Mouse (Mus musculus) urinary bladder, postnatal 14 days (tissue): ENCODE results near the gene Pgm1.

Experiments
- DNase-seq: peaks from one replicate; pipeline ENCODE4 v3.0.0; 2021; ENCODE audit warnings: low spot score

Pgm1 gene

DNA sequence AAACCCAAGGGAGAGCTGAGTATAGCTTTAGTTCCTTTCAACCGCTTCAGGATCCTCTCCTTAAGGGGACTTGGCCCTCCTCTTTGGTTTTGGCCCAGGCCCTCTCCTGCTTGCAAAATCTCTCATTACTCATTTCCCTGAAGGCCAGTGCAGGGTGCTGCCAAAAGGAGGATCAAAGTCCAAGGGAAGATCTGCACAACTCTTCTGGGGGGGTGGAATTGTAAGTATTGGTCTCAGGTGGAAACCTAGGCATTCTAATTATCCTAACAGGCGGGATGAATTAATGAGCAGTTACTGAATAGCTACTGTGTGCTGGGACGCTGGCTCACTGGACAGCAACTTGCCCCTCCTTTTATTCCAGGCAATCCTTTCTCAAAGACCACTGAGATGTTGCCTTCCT is 82.3 kb downstream of the Pgm1 start:
- peak; percentile 55 for DNase-seq

- DNase-seq, result no peak
Measured at GRCm38 (mm10) chr4:100012361-100013035, 83.3 kb downstream of the Pgm1 start.

- no peak for DNase-seq
Measured at GRCm38 (mm10) chr4:100027773-100028172, 98.6 kb downstream of the Pgm1 start.

- peak; percentile 78 for DNase-seq
Measured at GRCm38 (mm10) chr4:100028641-100029040, 99.4 kb downstream of the Pgm1 start.

- DNase-seq, result no peak
Measured at GRCm38 (mm10) chr4:100031270-100031669, 102.1 kb downstream of the Pgm1 start.

DNA sequence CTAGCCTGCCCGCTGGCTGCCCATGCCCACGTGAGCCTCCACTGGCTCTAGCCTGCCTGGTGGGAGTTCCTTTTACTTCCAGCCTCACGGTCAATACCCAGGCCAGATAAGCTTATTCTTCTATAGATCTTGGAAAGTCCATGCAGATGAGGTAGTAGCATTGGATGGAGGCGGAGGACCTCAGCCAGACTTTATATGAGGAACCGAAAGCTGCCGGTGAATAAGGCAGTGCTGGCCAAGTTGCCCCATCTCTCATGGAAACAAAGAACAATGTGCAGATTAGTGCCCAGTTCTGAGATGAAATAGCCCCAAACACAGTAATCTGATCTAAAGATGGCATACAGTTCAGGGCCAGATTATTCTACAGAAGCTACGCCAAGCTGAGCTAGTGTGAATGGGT is 103.4 kb downstream of the Pgm1 start:
- no peak for DNase-seq

DNA sequence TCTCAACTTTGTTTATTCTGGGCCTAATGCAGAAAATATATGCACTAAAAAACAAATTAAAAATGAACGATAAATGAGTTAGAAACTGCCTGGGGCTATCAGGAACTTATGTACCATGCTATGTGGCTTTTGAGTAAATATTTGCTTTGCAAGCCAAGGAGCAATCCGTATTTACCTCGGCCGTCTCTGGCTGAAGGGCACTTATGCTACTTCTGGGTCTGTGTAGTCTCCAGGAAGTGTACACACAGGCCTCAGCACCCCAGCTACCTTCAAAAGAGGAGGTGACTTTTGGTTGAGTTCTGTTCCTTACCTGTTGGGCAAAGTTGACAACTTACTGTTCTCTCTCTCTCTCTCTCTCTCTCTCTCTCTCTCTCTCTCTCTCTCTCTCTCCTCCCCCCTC is 104.7 kb downstream of the Pgm1 start:
- DNase-seq, result no peak

GRCm38 (mm10) chr4:100034971-100035370 is 105.8 kb downstream of the Pgm1 start:
- DNase-seq, result no peak

DNA sequence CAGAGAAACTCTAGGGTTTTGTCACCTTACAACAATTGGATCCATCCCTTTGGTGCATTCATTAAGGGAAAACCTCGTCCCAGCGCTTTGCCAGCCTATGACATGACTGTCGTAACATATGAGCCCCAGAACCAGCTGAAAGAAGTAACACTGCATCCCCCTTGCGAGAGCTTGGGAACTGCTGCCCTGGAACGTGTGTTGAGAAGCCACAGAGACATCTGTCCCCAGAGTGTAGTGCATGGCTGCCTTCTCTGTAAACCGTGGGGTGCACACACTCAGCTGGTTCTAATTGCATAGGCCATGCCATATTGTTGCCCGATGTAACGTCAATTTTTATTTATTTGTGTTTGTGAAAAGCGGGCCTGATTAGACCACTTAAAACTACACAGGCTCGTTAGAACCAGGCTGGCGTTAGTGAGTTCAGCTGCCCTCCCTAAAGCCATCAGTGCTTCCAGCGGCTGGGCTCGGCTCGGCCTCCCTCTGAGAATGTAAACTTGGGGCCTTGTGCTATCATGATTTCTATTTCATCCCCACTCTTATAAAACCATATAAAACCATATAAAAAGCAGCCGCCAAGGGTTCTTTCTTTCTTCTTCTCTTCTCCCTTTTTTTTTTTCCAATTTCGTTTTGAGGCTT is 106.8 kb downstream of the Pgm1 start:
- DNase-seq, result no peak
